Mouse (Mus musculus): ENCODE data around the gene Colgalt2.

GRCm38 (mm10) chr1:152427912-152428581, 28.4 kb downstream of the Colgalt2 start:
- TF ChIP-seq EP300 (IDR thresholded peaks at IDR 0.05; ENCODE audit: low read depth), result no peak
- no peak for TF ChIP-seq CTCF (IDR thresholded peaks at IDR 0.05; ENCODE audit: low read depth)
